8 mouse cellular contexts compared by ENCODE assay signal in genomic region chr2:32150924-32151659, GRCm38 (mm10). TPM values are rescaled to one million over a fixed set of nuclear protein-coding genes. Genes with fewer than 3 reads are reported as not detected.
DNase-seq lines count a peak whose midpoint lies in the region; TF ChIP-seq lines count a peak whose summit lies in the region.

Prrc2b (plus strand) TSS chr2:32151082.

- intact Hi-C loops in heart, postnatal 36 days (cut with DNase I), result loop anchor here (2.0 kb wide), 1 partner anchor 42 kb away; no protein-coding TSS in a partner anchor

- H3K4me3 ChIP-seq in ES-E14 (ENCODE audit: insufficient read depth in 1 of 2, low read depth in 1 of 2, low read length in 2 of 2, poor library complexity in 1 of 2, severe bottlenecking in 1 of 2), result peak within 1 kb of the TSS; percentile 68 to 93
- H3K4me3 ChIP-seq in forebrain, embryonic 10.5 days, result peak within 1 kb of the TSS; percentile 97

- DNase-seq in ES-E14 (ENCODE audit: low read depth, low spot score), result no peak
- peak; percentile 78 to 89 for DNase-seq in adrenal gland, postnatal 36 days
- DNase-seq in forebrain, embryonic 10.5 days (ENCODE audit: extremely low spot score, low spot score), result peak; percentile 69
- peak; percentile 79 to 80 for DNase-seq in heart, postnatal 36 days
- DNase-seq in layer of hippocampus, postnatal 25 days (ENCODE audit: extremely low spot score in 1 of 2, low spot score in 1 of 2), result peak in 1 of 2 experiments; percentile 50
- DNase-seq in lung, postnatal 36 days, result peak; percentile 67
- peak; percentile 73 for DNase-seq in retina, embryonic 14.5 days (ENCODE audit: low spot score)
- no peak for DNase-seq in c-Kit-positive CD71-positive TER-119-positive erythroid progenitor cells, embryonic 14.5 days (ENCODE audit: low spot score)

- H3K27me3 ChIP-seq in forebrain, embryonic 10.5 days (ENCODE audit: poor library complexity, severe bottlenecking), result no peaks in the 10 kb centered on the region

- in situ Hi-C loops in ES-E14 (cut with MboI; ENCODE audit: low sequenced_read_pairs in 2 of 2, unreplicated experiment in 2 of 2), result no loop called here

- no peaks in the 10 kb centered on the region for H3K36me3 ChIP-seq in ES-E14 (ENCODE audit: control insufficient read depth, insufficient read depth, low read length, poor library complexity, severe bottlenecking)
- H3K36me3 ChIP-seq in forebrain, embryonic 10.5 days (replicated peaks), result no peaks in the 10 kb centered on the region; the same call in 1 of the 2 replicates

- H3K4me1 ChIP-seq in ES-E14 (ENCODE audit: control insufficient read depth in 2 of 2, insufficient read depth in 2 of 2, low read length in 2 of 2, poor library complexity in 1 of 2), result peaks cover 5 to 35% of the 10 kb centered on the region in 2 experiments
- peaks cover 53% of the 10 kb centered on the region for H3K4me1 ChIP-seq in forebrain, embryonic 10.5 days

- H3K27ac ChIP-seq in ES-E14 (ENCODE audit: insufficient read depth, low read depth, low read length, poor library complexity, severe bottlenecking), result peak within 1 kb of the TSS; percentile 73
- peak within 1 kb of the TSS; percentile 100 for H3K27ac ChIP-seq in forebrain, embryonic 10.5 days

- WGBS in forebrain, embryonic 10.5 days, result under 1% methylated on average over 83 of the region's 117 CpGs

- no peaks in the 10 kb centered on the region for H3K9me3 ChIP-seq in ES-E14 (ENCODE audit: control insufficient read depth, insufficient read depth, low read depth, low read length)
- no peaks in the 10 kb centered on the region for H3K9me3 ChIP-seq in forebrain, embryonic 10.5 days

- H3K9ac ChIP-seq in ES-E14 (ENCODE audit: insufficient read depth, low read depth, low read length, poor library complexity, severe bottlenecking), result peak within 1 kb of the TSS; percentile 94

TF ChIP-seq in ES-E14, 5 proteins besides CTCF, POLR2A, EP300 and RAD21:
- no peak for TF ChIP-seq ZNF384 (IDR thresholded peaks at IDR 0.05; ENCODE audit: low read depth, low read length)
- no peak for TF ChIP-seq MAFK (IDR thresholded peaks at IDR 0.05; ENCODE audit: insufficient read depth, low read depth, low read length)

RNA-seq across cellular contexts. Expression of gene Prrc2b, which starts in this region (rescaled TPM):
- total RNA-seq in ES-E14 (2012; rRNA removed), result 75.1 and 88.5 TPM in 2 replicates
- 100 to 1,000 TPM in 1 of 2 experiments, 10 to 100 TPM in 1; 99.3 to 119 TPM for total RNA-seq in adrenal gland, postnatal 36 days (2021)
- polyA plus RNA-seq in forebrain, embryonic 10.5 days (2016; fragmentation: Nextera tagmentation; extraction: Ambion mirVana), result 48.2 and 50.1 TPM in 2 replicates
- 10 to 100 TPM; 75.5 to 80.0 TPM for total RNA-seq in heart, postnatal 36 days (2021)
- total RNA-seq in layer of hippocampus, postnatal 25 days (2021), result 100 to 1,000 TPM; 248 to 275 TPM

Comparison
In these comparisons a context has a peak if more than half of its experiments do, and no peak if none do; other contexts are left out.
1. DNase-seq: peak in adrenal gland, postnatal 36 days (2 of 2), forebrain, embryonic 10.5 days (single experiment), heart, postnatal 36 days (2 of 2), lung, postnatal 36 days (single experiment) and retina, embryonic 14.5 days (single experiment); none in ES-E14 (single experiment) and c-Kit-positive CD71-positive TER-119-positive erythroid progenitor cells, embryonic 14.5 days (single experiment).